Mouse (Mus musculus) skeletal muscle tissue, adult 2 months (tissue): ENCODE measurements around the gene Galnt10.

Experiments
- DNase-seq: peaks from one replicate; pipeline ENCODE4 v3.0.0-alpha.2; 2012; ENCODE audit warnings: low read depth, low spot score

Gene Galnt10

DNA sequence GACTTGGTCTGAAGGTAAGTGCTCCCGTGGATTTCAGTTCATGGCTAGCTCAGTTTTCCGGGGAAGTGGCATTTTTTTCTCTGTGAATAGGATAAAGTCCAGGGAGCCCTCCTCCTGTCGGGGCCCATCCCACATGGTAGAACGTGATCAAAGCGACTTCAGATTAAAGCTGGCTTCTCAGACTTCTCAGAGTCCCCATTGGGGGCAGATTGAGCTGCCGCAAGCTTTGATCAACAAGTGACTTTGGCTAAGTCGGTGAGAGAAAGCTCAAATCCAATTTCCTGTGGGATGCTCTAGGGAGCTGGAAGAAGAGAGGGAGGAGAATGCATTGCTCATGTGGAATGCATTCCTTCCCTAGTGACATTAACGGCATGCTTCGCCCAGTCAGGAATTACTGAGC lies 10.1 kb upstream of the Galnt10 start:
- DNase-seq: no peak

DNA sequence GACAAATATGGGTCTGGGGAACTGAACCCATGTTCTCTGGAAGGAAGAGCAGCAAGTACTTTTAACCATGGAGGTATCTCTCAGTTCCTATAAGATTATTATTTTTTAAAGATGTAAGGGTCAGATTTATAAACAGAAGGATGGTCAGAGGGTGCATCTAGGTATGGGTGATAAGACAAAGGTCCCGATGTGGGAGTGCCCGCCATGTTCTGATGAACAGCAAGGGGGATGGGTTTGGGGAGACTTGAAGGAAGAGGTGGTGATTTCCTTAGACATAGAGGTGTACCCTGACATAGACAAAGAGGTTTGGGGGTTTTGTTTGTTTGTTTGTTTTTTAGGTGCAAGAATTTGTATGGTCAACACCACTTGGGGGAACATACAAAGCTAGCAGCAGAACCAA lies 1.6 kb upstream of the Galnt10 start:
- no peak for DNase-seq

DNA sequence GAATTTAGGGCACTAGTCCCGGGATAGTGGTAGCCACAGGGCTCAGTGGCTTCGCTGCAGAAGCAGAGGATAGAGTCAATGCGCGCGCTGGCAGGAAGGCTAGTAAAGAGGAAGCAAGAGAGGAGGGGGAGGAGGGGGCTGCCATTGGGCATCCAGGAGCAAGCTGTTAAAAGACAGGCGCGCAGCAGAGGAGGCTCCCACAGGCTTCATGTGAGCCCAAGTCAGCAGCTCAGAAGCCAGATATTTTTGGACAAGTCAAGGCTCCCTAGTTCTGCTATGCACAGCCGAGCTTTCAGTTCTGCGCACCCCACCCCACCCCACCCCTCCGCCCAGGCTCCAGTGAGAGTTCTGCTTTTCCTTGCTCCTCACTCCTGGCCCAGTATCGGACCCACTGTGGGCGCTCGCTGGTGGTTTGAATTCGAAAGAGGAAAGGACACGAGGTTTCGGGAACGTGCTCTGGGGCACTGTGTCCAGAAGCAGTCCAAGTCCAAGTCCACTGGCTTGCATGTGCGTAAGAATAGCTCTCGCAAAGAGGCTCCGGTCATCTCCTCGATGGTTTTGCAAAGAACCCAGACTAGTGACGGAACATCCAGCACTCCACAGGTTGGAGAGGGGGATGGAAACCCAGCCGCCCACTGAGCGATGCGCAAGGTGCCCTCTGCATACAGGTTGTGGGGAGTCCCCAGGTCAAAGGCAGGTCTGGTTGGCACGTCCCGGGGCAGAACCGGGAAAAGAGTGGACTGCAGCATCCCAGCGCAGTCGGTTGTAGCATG lies 811 bp upstream of the Galnt10 start:
- DNase-seq: peak; percentile 54

DNA sequence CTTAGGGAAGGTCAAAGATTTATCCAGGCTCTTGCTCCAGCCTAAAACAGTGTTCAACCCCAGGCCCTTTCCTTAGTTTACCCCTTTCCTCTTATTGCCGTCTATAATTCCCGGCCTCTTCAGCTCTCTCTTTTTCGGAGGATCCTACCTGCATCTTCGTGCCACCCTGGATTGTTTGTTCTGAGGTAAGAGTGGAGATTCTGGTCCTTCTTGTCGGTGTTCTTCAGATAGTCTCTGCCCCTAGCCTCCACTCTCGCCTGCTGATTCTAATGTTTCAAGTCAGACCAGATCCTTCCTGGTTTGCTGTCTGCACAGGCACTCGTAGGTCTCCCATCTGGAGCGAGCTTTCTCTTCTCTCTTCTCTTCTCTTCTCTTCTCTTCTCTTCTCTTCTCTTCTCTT lies 605 bp downstream of the Galnt10 start:
- no peak for DNase-seq

DNA sequence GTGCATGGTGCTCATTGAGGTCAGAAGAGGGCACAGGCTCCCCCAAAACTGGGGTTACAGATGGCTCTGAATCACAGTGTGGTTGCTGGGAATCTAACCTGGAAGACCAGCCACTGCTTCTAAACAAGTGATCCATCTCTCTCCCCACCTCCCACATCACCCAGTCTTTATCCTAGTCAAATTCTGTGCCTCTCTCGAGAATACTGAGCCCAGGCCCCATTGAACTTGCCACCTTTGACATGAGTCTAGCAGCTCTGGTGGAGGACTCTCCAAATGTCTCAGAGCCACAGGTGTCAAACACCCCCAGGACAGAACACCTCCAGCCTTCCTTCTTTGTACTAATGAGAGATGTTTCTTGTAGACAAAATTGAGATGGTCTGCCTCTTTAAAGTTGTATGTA lies 1.2 kb downstream of the Galnt10 start:
- DNase-seq: no peak

DNA sequence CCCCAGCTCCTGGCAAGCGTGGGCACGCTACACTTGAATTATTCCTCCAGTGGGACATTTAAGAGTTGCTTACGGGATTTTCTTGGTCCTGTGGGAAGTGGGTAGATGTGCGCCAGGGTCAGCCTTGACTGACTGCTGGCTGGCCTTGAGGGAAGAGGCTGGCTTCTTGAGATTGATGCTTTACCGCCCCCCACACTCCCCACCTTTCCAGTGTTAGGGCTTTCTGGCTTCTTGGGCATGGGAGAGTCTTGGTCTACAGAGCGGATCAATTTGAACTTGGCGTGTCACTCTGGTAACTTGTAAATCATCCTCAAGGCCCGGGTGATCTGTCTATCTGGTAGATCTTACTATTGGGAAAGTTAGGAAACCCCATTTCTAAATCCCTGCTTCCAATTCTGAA lies 1.7 kb downstream of the Galnt10 start:
- no peak for DNase-seq

DNA sequence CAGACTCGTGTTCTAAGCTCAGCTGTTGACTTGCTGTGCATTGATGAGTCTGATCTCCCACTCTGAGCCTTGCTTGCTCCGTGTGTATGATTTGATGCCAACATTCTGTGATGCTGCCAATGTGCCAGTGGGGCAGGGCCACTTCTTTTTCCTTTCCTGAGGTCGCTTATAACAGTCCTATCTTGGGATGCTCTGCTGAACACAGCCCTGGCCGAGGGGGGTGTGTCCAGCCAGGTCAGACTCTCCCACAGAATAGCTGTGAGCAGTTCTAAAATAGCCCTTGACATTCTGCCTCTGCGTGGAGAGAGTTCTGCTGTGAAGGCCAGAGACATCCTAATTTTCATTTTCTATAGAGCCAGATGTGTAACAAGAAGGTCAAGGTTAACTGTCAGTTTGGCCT lies 2.2 kb downstream of the Galnt10 start:
- no peak for DNase-seq

DNA sequence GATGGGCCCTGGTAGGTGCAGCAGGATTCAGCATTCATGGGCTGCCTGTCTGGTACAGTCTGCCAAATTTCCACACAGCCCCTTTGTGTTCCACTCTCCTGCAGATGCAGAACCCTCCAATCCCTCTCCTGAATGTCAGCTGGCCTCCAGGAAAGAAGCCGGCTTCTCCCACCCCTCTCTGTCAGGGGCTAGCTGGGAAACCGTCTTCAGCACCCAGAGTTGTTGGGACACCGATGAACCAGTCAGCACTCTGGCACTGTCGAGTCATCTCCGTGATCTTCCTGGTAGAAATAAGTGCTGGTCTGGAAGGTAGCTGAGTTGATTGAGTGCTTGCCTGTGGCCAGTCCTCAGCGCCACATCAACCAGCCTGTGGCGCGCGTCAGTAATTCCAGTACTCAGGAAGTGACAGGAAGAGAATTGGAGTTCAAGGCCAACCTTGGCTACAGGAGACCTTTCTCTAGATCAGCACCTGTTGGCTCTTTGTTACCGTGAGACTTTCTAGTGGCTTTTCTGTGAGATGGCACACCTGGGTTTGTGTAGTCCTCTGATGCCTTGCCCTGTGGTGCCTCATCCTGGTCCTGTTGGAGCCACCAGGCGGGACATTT lies 3.1 kb downstream of the Galnt10 start:
- DNase-seq: no peak

DNA sequence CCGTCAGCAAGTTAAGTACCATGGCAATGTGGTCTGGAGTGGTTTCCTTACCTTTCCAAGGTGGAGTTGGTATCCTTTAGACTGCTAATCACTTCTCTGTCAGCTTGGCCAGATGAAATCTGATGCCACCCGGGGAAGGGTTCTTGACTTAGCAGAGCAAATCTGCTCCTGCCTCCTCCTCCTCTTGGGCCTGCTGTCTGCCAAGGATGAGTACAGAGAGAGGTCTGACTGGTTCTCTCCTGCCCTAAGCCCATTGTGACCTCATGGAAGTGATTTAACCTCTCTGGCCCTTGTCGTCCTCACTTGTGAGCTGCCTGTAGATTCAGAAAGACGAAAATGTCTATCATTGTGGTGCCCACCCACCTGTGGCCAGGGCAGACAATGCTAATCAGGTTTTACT lies 4.0 kb downstream of the Galnt10 start:
- no peak for DNase-seq

DNA sequence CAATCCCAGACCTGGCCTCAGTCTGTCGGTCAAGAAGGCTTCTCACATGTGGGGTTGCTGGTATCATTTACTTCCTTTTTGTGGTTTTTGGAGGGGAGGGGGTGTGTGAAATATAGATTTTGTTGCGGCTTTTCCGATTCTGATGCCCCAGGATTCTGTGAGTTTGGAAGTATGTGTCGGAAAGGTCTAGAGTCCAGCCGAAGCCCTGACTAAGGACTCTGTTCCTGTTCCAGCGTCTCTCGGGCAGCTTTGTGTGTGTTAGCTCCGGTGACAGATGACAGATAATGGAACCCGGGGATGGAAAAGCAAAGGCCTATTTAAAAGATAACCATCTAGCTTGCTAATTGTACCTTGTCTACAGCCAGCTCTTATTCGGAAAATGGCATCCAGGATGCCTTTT lies 4.4 kb downstream of the Galnt10 start:
- no peak for DNase-seq

DNA sequence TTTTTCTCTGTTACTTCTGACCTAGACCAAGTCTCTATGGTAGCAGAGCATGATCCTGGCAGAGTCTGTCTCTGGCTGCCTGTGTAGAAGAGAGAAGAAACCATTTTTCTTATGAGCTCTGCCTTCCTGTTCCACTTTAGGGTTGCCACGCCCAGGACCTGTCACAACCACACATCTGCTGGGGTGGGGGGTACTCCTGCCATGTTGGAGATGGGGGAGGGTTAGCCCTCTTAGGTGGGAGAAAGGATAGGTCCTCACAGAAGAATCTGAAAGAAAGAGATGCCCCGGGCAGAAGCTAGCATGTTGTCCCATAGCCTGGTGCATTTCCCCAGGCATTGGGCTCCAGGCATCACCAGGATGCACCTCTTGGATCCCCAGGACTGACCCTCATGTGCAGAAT lies 5.6 kb downstream of the Galnt10 start:
- DNase-seq: no peak

DNA sequence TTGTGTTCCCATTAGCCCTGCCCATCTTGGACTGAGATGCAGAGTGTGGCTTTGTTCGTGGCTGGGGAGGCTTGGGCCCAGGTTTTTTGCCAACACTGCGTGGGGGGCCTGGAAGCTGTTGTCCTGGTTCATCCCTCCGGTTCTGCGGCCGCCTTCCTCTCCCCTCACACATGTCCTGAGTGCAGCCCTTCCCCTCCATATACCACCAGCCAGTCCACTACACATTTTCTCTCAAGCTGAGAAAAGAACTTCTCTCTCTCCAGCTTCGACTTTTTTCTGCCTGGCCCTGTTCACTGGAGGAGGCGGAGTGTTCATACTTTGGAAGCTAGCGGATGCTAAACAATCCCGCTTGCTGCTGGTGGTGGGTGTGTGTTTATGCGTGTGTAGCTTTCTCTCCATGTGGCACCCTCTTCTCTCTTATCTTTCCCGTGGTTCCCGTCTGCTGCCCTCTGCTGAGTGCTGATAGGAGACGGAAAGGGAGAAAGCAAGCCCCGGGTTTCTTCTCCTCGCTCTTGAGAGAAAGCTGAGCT lies 6.1 kb downstream of the Galnt10 start:
- no peak for DNase-seq

DNA sequence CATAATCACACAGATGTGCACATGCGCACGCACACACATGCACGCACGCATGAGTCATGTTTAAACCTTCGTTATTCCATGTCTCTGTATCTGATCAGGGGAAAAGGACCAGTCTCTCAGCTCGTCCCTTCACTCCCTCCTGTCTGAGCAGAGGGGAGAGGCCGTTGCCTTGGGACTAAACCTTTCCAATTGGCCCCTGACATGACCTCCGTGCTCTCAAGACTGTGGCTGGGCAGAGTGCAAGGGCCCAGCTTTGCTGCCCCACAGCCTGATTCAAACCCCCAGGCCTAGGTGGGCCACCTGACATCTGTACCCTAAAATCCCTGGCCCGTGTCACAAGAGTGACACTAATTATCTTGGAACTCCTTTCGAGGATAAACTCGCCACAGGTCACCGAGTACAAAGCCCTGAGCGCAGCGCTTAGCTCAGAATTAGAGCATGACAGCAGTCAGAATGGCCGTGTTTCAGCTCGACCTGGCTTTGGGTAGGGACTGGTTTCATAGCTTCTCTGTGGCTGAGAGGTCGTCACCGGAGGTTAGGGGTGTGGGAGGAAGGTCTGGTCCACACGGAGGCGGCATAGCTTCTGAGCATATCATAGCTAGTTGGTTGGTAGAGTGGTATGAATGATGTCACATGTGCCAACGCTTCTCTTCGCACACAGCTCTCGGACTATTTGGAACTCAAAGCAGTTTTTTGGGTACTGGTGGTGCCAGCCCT lies 7.1 kb downstream of the Galnt10 start:
- DNase-seq: no peak

DNA sequence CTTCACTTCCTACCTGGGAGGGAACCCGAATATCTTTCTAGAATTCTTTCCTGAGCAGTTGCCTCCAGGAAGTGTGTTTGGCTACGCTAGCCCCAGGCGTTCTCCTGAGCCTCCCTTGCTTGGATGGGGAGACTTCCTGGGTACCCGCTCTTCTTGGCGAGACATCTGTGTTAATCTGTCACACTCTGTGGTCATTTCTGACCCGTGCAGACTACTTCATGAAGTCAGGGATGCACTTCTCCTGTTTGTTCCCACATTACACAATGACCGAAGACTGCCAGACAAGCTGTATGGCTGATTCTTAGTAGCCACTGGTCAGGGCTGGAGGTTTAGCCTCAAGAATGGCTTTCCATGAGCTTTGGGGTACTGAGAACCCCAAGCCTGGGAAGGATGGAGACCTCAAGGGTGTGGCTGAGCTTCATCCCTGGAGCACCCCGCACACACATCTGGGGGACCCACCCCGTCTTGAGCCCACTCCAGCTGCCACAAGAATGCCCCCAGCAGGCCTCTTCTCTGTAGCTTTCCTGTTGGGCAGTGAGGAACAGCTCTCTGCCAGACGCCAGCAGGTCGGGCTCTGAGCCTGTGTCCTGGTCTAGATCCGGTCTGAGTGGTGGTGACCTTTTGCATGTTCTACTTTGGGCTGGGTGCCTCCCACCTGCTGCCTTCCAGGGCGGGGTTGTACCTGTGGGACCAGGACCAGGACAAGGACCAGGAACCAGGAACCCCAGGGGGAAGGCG lies 7.8 kb downstream of the Galnt10 start:
- no peak for DNase-seq

DNA sequence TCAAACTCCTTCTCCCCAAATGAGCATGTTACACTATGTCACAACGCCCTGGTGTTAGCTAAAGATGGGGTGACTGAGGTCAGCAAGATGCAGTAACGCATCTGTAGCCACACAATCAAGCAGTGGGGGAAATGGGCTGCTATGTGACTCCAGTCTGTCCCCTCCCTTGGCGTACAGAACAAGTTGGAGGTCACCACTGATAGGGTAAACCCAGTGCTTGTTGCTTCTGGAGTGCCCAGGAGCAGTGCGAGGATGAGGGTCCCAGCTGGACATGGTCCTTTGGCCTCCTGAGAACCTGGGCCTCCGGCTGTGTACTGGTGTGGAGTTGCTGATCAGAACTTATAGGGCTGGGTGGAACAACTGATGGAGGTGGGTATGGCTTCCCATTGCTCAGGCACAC lies 8.6 kb downstream of the Galnt10 start:
- no peak for DNase-seq

DNA sequence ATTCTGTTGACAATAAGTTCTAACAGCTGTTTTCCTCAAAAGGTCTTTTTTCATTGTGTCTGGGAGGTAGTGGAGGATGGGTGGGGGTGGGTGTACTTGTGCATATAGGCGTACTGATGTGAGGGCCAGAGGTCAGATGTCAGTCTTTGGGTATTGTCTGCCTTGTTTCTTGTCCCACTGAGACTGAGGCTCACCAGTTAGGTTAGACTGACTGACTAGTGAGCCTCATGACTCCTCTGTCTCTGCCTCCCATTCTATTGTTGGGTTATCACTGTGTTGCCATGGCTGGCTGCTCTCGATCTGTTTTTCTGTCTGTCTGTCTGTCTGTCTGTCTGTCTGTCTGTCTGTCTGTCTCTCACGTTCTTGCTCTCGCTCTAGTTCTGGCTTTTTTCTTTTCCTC lies 9.1 kb downstream of the Galnt10 start:
- no peak for DNase-seq

DNA sequence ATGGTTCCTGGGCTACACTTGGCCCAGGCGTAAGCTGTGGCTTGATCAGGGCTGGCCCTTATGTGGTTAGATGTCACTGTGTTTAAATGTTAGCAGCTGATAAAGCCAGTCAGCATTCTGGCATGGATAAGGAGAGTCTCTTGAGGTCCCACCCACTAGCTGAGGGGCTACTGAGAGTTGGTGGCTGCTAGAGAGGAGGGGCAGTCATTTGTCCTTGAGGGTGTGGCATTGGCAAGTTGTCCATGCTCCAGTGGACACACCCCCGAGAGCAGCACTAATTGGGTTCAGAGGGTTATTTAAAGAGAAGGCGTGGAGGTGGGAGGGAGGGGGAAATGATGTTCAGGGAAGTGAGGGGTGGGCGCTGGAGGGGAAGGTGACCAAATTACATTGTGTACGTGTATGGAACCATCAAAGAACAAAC lies 9.7 kb downstream of the Galnt10 start:
- DNase-seq: no peak

DNA sequence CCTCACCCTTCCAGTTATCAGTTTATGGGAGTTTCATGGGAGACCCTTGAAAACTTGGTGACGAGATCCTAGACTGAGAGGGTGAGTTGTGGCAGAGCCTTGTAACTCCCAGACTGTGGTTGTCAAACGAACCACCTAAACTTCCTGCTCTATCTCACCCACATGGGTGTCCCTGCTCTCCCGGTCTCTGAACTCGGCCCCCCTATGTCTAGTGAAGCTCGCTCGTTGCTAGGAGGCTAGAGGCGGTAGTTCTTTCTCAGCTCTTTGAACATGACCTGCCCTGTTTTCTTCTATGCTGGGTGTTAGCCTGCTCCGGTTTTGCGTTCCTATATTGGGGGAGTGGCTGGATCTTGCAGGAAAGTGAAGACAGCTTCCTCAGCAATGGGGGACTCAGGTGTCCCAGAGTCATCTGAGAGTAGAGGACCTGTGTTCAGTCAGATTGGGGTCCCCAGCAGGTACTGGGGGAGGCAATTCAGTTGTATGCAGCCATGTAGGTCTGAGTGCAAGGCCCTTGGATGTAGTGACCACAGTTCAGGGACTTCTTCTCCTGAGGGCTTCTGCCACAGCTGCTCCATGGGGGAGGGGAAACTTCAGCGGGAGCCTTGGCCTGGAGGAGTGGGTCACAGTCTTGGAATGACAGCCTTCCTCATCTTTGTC lies 10.6 kb downstream of the Galnt10 start:
- no peak for DNase-seq

DNA sequence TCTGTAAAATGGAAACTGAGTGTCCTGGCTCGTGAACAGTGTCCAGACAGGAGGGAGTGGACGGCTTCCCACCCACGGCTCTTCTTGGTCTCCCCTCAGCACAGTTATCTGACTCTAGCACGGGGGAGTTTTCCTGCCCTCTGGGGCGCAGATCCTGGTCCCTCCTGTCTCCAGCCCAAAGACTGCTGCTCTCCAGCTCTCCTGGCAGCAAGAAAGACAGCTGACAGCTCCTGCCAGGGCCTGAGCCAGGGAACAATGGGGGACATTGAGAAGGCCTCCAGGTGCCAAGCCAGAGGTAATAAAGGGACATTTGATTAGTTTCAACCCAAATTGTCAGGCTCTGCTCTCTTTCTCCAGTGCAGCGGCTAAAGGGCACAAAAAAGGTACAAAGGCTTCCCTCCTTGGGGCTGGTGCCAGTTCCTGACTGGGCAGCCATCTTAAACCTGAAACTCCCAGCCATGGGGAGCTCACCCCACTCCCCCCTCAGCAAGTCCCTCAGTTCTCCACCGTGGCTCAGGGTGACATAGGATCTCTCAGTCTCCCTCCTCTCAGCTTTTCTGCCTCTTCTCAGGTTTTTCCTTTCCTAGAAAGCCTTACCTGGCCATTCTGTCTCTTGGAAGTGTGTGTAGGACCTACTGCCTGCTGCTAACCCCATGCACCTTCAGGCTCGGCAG lies 11.5 kb downstream of the Galnt10 start:
- no peak for DNase-seq

DNA sequence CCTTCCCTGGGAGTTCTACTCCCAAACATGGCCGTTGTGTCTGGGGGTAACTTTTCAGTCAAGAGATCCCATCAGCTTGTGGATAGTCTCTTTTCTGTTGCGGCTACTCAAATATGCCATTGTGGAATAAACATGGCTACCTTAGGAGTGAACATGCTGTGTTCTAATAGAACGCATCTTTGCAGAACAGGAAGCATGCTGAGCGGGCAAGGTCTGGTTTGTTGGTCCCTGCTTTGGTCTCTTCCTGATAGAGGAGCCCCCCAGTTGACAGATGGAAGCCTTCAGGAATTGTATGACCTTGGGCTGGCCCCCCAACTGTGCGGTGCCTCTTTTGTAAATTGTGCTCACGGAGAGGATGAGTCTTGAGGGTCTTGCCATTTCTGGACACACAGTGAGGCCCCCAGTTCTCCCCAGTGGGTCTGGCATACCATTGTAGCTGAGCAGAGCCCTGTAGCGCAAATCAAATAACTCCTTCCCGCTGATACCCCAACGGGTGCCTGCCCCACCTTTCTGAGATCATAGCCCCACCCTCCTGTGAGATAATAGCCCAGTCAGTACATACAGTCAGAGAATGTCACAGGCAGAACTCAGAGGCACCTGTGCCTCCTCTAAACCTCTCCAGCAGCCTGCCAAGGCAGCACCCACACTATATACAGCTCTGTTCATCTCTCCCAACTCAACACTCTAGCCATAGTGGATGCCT lies 12.3 kb downstream of the Galnt10 start:
- DNase-seq: no peak
